In genomic region chr5:77098874-77099273, GRCm38 (mm10) we compare ENCODE assay signal across 23 mouse cellular contexts. TPM values are rescaled to one million over a fixed set of nuclear protein-coding genes. Genes with fewer than 3 reads are reported as not detected.
A peak's percentile ranks its signal among the peaks of the same experiment; 100 is the strongest.
DNase-seq lines count a peak whose midpoint lies in the region; ATAC-seq and TF ChIP-seq lines count a peak whose summit lies in the region.
"Had no signal": no experiment of that assay in that cellular context is flagged by ENCODE, and none has a peak within 500 bp of the region (broad histone marks: within the 10 kb centered on the region; RNA-seq: fewer than 3 reads in every experiment).

No protein-coding gene starts in this region.

- no peak overlapping the region for H3K4me3 ChIP-seq in heart, embryonic 13.5 days
- no peak overlapping the region for H3K4me3 ChIP-seq in hindbrain, embryonic 13.5 days
- H3K4me3 ChIP-seq in hindbrain, embryonic 11.5 days (ENCODE audit: low read depth, low read length), result no peak overlapping the region
- no peak overlapping the region for H3K4me3 ChIP-seq in neural tube, embryonic 13.5 days
- no peak overlapping the region for H3K4me3 ChIP-seq in small intestine, adult 2 months (ENCODE audit: low read depth, low read length)
- H3K4me3 ChIP-seq: forebrain, embryonic 10.5 days; forebrain, embryonic 13.5 days; heart, embryonic 10.5 days; hindbrain, embryonic 10.5 days; hindbrain, embryonic 15.5 days had no signal

- H3K4me1 ChIP-seq in heart, embryonic 13.5 days, result peaks cover 74% of the 10 kb centered on the region
- peaks cover 26% of the 10 kb centered on the region for H3K4me1 ChIP-seq in hindbrain, embryonic 13.5 days (replicated peaks)
- peaks cover 3% of the 10 kb centered on the region; the same call in 1 of the 2 replicates for H3K4me1 ChIP-seq in hindbrain, embryonic 11.5 days (replicated peaks; ENCODE audit: control insufficient read depth, insufficient read depth, low read length)
- peaks cover 47% of the 10 kb centered on the region for H3K4me1 ChIP-seq in neural tube, embryonic 13.5 days (replicated peaks)
- peaks cover 26% of the 10 kb centered on the region; the same call in 1 of the 2 replicates for H3K4me1 ChIP-seq in small intestine, adult 2 months (ENCODE audit: control insufficient read depth, insufficient read depth, insufficient read length, low read length)

- peak overlapping the region; percentile 62; the same call in 1 of the 2 replicates for H3K27ac ChIP-seq in heart, embryonic 13.5 days (replicated peaks)
- H3K27ac ChIP-seq in hindbrain, embryonic 13.5 days, result peak overlapping the region; percentile 24; the same call in 1 of the 2 replicates
- H3K27ac ChIP-seq in hindbrain, embryonic 11.5 days (ENCODE audit: low read depth, low read length), result no peak overlapping the region
- peak overlapping the region; percentile 70 for H3K27ac ChIP-seq in neural tube, embryonic 13.5 days (replicated peaks)
- H3K27ac ChIP-seq in small intestine, adult 2 months (ENCODE audit: insufficient read depth, low read depth, low read length), result peak overlapping the region; percentile 73; the same call in 1 of the 2 replicates
- H3K27ac ChIP-seq: forebrain, embryonic 10.5 days; forebrain, embryonic 13.5 days; hindbrain, embryonic 10.5 days; hindbrain, embryonic 15.5 days had no signal

- WGBS in heart, embryonic 13.5 days, result 72% methylated on average over 3 of the region's 3 CpGs
- WGBS in hindbrain, embryonic 13.5 days, result 78% methylated on average over 3 of the region's 3 CpGs
- 81% methylated on average over 3 of the region's 3 CpGs for WGBS in hindbrain, embryonic 11.5 days
- WGBS in neural tube, embryonic 13.5 days, result 68% methylated on average over 3 of the region's 3 CpGs
- 81% methylated on average over 3 of the region's 3 CpGs for WGBS in small intestine, adult 2 months

- TF ChIP-seq CTCF in small intestine, adult 2 months (IDR thresholded peaks at IDR 0.05; ENCODE audit: extremely low read depth, insufficient read length, insufficient replicate concordance, low read depth, low read length), result no peak

- DNase-seq in heart, postnatal 4 days, result no peak
- no peak for DNase-seq in hindbrain, embryonic 11.5 days (ENCODE audit: low spot score)
- DNase-seq in neural tube, embryonic 10.5 days (ENCODE audit: extremely low spot score, low spot score), result no peak
- no peak for DNase-seq in urinary bladder, postnatal 14 days (ENCODE audit: low spot score)
- DNase-seq: adrenal gland, adult 2 months; adrenal gland, postnatal 14 days; cerebellum, adult 18-20 months; cerebellum, adult 9-10 months; cerebellum, postnatal 14 days; gastrocnemius, postnatal 14 days had no signal

- peaks cover 17% of the 10 kb centered on the region for H3K27me3 ChIP-seq in heart, embryonic 13.5 days (replicated peaks)
- H3K27me3 ChIP-seq in hindbrain, embryonic 13.5 days, result peaks cover 20% of the 10 kb centered on the region
- peaks cover 3% of the 10 kb centered on the region; the same call in 1 of the 2 replicates for H3K27me3 ChIP-seq in hindbrain, embryonic 11.5 days (ENCODE audit: control insufficient read depth, insufficient read depth, low read length)
- peaks cover 12% of the 10 kb centered on the region for H3K27me3 ChIP-seq in neural tube, embryonic 13.5 days
- no peaks in the 10 kb centered on the region for H3K27me3 ChIP-seq in small intestine, adult 2 months (ENCODE audit: control insufficient read depth, insufficient read depth, low read length)
- H3K27me3 ChIP-seq: CH12.LX had no signal

- no peak for ATAC-seq in heart, embryonic 13.5 days (ENCODE audit: extremely low read depth, insufficient number of reproducible peaks, low FRiP score, low TSS enrichment)
- ATAC-seq in hindbrain, embryonic 13.5 days (ENCODE audit: low FRiP score), result no peak
- ATAC-seq in hindbrain, embryonic 11.5 days (ENCODE audit: low FRiP score), result no peak
- ATAC-seq in neural tube, embryonic 13.5 days (ENCODE audit: low read depth), result no peak
- ATAC-seq: forebrain, embryonic 13.5 days; forebrain, embryonic 16.5 days; intestine, postnatal 0 days had no signal

- H3K9ac ChIP-seq in heart, embryonic 13.5 days, result no peak overlapping the region
- H3K9ac ChIP-seq in hindbrain, embryonic 13.5 days, result no peak overlapping the region
- H3K9ac ChIP-seq in hindbrain, embryonic 11.5 days (ENCODE audit: low read depth, low read length), result no peak overlapping the region
- no peak overlapping the region for H3K9ac ChIP-seq in neural tube, embryonic 13.5 days
- H3K9ac ChIP-seq: forebrain, embryonic 13.5 days; hindbrain, embryonic 15.5 days had no signal

- H3K4me2 ChIP-seq in heart, embryonic 13.5 days, result no peak overlapping the region
- H3K4me2 ChIP-seq in hindbrain, embryonic 13.5 days, result no peak overlapping the region
- H3K4me2 ChIP-seq in hindbrain, embryonic 11.5 days (replicated peaks; ENCODE audit: low read depth, low read length), result no peak overlapping the region
- H3K4me2 ChIP-seq in neural tube, embryonic 13.5 days, result no peak overlapping the region
- H3K4me2 ChIP-seq: forebrain, embryonic 13.5 days; hindbrain, embryonic 15.5 days had no signal

- H3K36me3 ChIP-seq in heart, embryonic 13.5 days, result peaks cover 20% of the 10 kb centered on the region
- no peaks in the 10 kb centered on the region for H3K36me3 ChIP-seq in hindbrain, embryonic 13.5 days
- H3K36me3 ChIP-seq in hindbrain, embryonic 11.5 days (ENCODE audit: control insufficient read depth, insufficient read depth, low read length), result no peaks in the 10 kb centered on the region
- no peaks in the 10 kb centered on the region for H3K36me3 ChIP-seq in neural tube, embryonic 13.5 days
- H3K36me3 ChIP-seq in small intestine, adult 2 months (ENCODE audit: control insufficient read depth, insufficient read depth, low read length), result no peaks in the 10 kb centered on the region
- H3K36me3 ChIP-seq: forebrain, embryonic 10.5 days; G1E; heart, embryonic 10.5 days; hindbrain, embryonic 10.5 days; hindbrain, embryonic 15.5 days had no signal

- H3K9me3 ChIP-seq in heart, embryonic 13.5 days, result no peaks in the 10 kb centered on the region
- H3K9me3 ChIP-seq in hindbrain, embryonic 13.5 days, result no peaks in the 10 kb centered on the region
- H3K9me3 ChIP-seq in hindbrain, embryonic 11.5 days (ENCODE audit: control insufficient read depth, low read length), result no peaks in the 10 kb centered on the region
- H3K9me3 ChIP-seq in neural tube, embryonic 13.5 days, result no peaks in the 10 kb centered on the region
- H3K9me3 ChIP-seq: forebrain, embryonic 10.5 days; forebrain, embryonic 13.5 days; G1E; heart, embryonic 10.5 days; hindbrain, embryonic 10.5 days; hindbrain, embryonic 15.5 days had no signal

- no peak for TF ChIP-seq POLR2A in small intestine, adult 2 months (IDR thresholded peaks at IDR 0.05; ENCODE audit: low read depth, low read length)

RNA-seq across cellular contexts. Expression of gene Hopx, which starts 16.0 kb away (rescaled TPM):
- polyA plus RNA-seq in heart, embryonic 13.5 days (2015; fragmentation: Nextera tagmentation; extraction: Ambion mirVana), result 12.6 and 16.4 TPM in 2 replicates
- 100 to 1,000 TPM; 432 to 451 TPM for total RNA-seq in heart, postnatal 4 days (2021)
- polyA plus RNA-seq in hindbrain, embryonic 13.5 days (2015; fragmentation: Nextera tagmentation; extraction: Ambion mirVana), result 4.4 and 6.4 TPM in 2 replicates
- 0.68 and 0.83 TPM in 2 replicates for polyA plus RNA-seq in hindbrain, embryonic 11.5 days (2014; fragmentation: Nextera tagmentation; extraction: Ambion mirVana)
- 8.8 and 9.2 TPM in 2 replicates for polyA plus RNA-seq in neural tube, embryonic 13.5 days (2015; fragmentation: Nextera tagmentation; extraction: Ambion mirVana)
- polyA plus RNA-seq in small intestine, adult 2 months (2012; rRNA removed), result 72.0 and 80.7 TPM in 2 replicates
- total RNA-seq: G1E had no signal
- polyA plus RNA-seq: G1E had no signal
